Mouse (Mus musculus): ENCODE data around the gene C730034F03Rik.

DNA sequence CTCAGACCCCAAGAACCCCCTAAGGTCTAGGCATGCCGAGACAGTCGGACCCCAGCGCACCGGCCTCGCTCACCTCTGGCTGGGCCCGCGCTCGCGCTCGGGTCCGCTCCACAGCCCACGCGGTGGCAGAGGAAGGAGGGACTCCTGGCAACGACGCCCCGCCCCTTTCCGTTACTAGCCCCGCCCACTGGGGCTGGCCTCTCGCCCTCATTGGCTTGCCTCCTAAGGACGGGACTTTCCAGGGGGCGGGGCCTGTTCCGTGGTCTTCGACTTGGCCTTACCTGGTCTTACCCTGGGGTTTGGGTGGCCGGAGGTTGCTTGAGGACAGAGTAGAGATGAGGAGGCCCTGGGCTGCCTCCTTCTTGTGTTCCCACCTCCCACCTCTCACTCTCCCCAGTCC, 19.3 kb upstream of the C730034F03Rik start, which contains the start of gene Syce3:
- TF ChIP-seq CTCF (conservative IDR thresholded peaks at IDR 0.05; ENCODE audit: low read length) (no peak), POU5F1 (IDR thresholded peaks at IDR 0.05; ENCODE audit: borderline replicate concordance, low read length) (no peak), NANOG (IDR thresholded peaks at IDR 0.05; ENCODE audit: borderline replicate concordance, low read length) (no peak)

All from E14TG2a.4 (cell line).